Mouse (Mus musculus) lung, adult 2 months (tissue): ENCODE data around the gene Lelp1. TPM values are rescaled to one million over a fixed set of nuclear protein-coding genes. Genes with fewer than 3 reads are reported as not detected.

Experiments
- DNase-seq: peaks from one replicate; pipeline ENCODE4 v3.0.0; 2022
- H3K4me1 ChIP-seq: fragments of 200-500 bp; 2 replicates; pipeline ENCODE4 v1.6.1; 2011; ENCODE audit warnings: low read length; ENCODE audit not compliant: control insufficient read depth, insufficient read depth
- H3K4me3 ChIP-seq: fragments of 200-500 bp; replicated peaks from 2 replicates; pipeline ENCODE3; 2011; ENCODE audit warnings: low read depth, mild to moderate bottlenecking, control low read depth, low read length; ENCODE audit errors: extremely low read depth
- CTCF ChIP-seq: fragments of 200-500 bp; IDR thresholded peaks from 2 replicates; pipeline ENCODE4 v1.5.1; 2011; ENCODE audit warnings: mild to moderate bottlenecking, low read length, control low read depth; ENCODE audit not compliant: insufficient read depth
- POLR2A ChIP-seq: fragments of 200-500 bp; IDR thresholded peaks from 2 replicates; pipeline ENCODE4 v1.6.1; 2011; ENCODE audit warnings: low read depth, mild to moderate bottlenecking, control low read depth, low read length, borderline replicate concordance; ENCODE audit errors: extremely low read depth
- WGBS: fragments of 180-500 bp; shearing (Covaris S2); methylation state at CpG from one replicate; pipeline ENCODE4 v1.1.7; 2018; 5-methylcytosine and 5-hydroxymethylcytosine counted together
- polyA plus RNA-seq: library from polyadenylated mRNA; depleted of rRNA; stranded (reverse); fragments of >200 nt; gene quantifications from 2 replicates; pipeline ENCODE4 v1.2.3, GENCODE M21; 2012; rRNA removed

Lelp1 gene
- polyA plus RNA-seq, 1 experiment = not detected

DNA sequence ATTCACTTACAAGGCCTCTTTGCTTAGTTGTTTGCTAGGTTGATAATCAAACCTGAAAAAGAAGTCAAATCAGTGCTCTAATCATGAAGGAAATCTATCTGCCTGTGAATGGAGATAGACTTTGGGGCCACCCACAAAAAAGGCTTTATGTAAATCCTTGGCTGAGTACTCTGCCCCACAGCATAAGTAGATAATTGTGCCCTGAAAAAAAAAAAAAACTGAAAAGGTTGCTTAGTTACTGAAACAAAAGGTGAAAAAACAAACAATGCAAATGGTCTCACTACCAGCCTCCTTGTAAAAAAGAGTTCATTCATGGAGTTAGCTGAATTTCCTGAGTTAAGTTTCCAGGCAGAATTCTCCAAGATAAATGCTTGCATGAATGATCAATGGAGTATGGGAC is 31.8 kb downstream of the Lelp1 start:
- TF ChIP-seq CTCF = no peak
- no peak for TF ChIP-seq POLR2A

DNA sequence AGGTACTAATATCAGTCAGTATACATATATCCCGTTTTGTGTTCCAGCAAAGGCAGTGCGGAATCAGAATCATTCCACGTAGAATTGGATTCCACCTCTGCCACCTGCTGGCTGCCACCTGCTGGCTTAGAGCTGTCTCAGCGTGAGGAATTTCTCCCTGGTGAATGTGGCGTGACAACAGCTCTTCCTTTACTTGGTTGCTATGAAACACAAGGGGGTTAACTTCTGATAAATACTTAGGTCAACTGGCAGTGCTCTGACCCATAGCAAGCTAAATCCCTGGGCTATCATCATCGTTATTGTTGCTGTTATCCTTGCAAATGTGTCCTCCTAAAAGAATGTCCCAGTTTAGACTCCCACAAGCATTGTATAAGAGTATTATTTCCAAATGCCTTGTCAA is 36.0 kb downstream of the Lelp1 start:
- no peak overlapping the region for H3K4me3 ChIP-seq
- no peaks in the 10 kb centered on the region for H3K4me1 ChIP-seq
- DNase-seq = peak; percentile 8
- WGBS = 11% methylated on average over 6 of the region's 6 CpGs
- TF ChIP-seq CTCF (peak; percentile 55), POLR2A (no peak)

More for the DNA sequence above, 31.8 kb downstream of the Lelp1 start:
- H3K4me3 ChIP-seq = no peak overlapping the region
- H3K4me1 ChIP-seq = no peaks in the 10 kb centered on the region
- no peak for DNase-seq

Other genes with a start within 250 kb of the Lelp1 start
- 1.8 TPM in 1 of 2 replicates, not detected in the other for gene Pglyrp3, start 128.2 kb downstream of the Lelp1 start, polyA plus RNA-seq
- 0.16 and 233 TPM in 2 replicates for gene Lor, start 59.6 kb downstream of the Lelp1 start, polyA plus RNA-seq
- not detected in 2 replicates for gene Prr9, start 18.8 kb downstream of the Lelp1 start, polyA plus RNA-seq
- gene Sprr2a1, start 73.1 kb upstream of the Lelp1 start, polyA plus RNA-seq = 0.40 and 0.89 TPM in 2 replicates
- gene Sprr2a2, start 73.2 kb upstream of the Lelp1 start, polyA plus RNA-seq = 131 and 507 TPM in 2 replicates
- gene Sprr2a3, start 142.7 kb upstream of the Lelp1 start, polyA plus RNA-seq = 2.4 and 3.5 TPM in 2 replicates
- gene Sprr2b, start 173.9 kb upstream of the Lelp1 start, polyA plus RNA-seq = not detected in 2 replicates
- 0.20 TPM in 1 of 2 replicates, not detected in the other for gene Sprr2d, start 196.4 kb upstream of the Lelp1 start, polyA plus RNA-seq
- not detected in 2 replicates for gene Sprr2e, start 209.4 kb upstream of the Lelp1 start, polyA plus RNA-seq
- gene Sprr2f, start 222.4 kb upstream of the Lelp1 start, polyA plus RNA-seq = not detected in 2 replicates
- gene Sprr2h, start 242.9 kb upstream of the Lelp1 start, polyA plus RNA-seq = 0.46 TPM in 1 of 2 replicates, not detected in the other